ENCODE assay signal across 9 mouse cellular contexts in genomic region chr11:61231329-61231728, GRCm38 (mm10). TPM values are rescaled to one million over a fixed set of nuclear protein-coding genes. Genes with fewer than 3 reads are reported as not detected.
DNase-seq lines count a peak whose midpoint lies in the region; ATAC-seq and TF ChIP-seq lines count a peak whose summit lies in the region.
"Had no signal": no experiment of that assay in that cellular context is flagged by ENCODE, and none has a peak within 500 bp of the region (broad histone marks: within the 10 kb centered on the region; RNA-seq: fewer than 3 reads in every experiment).

No protein-coding gene starts in this region.

- ATAC-seq in embryonic facial prominence, embryonic 14.5 days (ENCODE audit: low read depth), result peak; percentile 79
- no peak for ATAC-seq in heart, embryonic 13.5 days (ENCODE audit: extremely low read depth, insufficient number of reproducible peaks, low FRiP score, low TSS enrichment)
- peak; percentile 57; the same call in 1 of the 2 replicates for ATAC-seq in kidney, embryonic 16.5 days (ENCODE audit: low FRiP score, low TSS enrichment)
- no peak for ATAC-seq in liver, embryonic 14.5 days (ENCODE audit: insufficient read depth)
- ATAC-seq in neural tube, embryonic 12.5 days (ENCODE audit: low FRiP score, low read depth), result 0 out of 2 replicates have a peak, but pooled peaks have one; percentile 21

- H3K4me2 ChIP-seq in embryonic facial prominence, embryonic 14.5 days (ENCODE audit: low read depth, low read length), result peak overlapping the region; percentile 40
- H3K4me2 ChIP-seq in heart, embryonic 13.5 days, result peak overlapping the region; percentile 43
- peak overlapping the region; percentile 31 for H3K4me2 ChIP-seq in kidney, embryonic 16.5 days (replicated peaks; ENCODE audit: low read depth, low read length)
- no peak overlapping the region for H3K4me2 ChIP-seq in liver, embryonic 14.5 days (ENCODE audit: low read depth)
- H3K4me2 ChIP-seq in neural tube, embryonic 12.5 days (replicated peaks), result peak overlapping the region; percentile 13; the same call in 1 of the 2 replicates

- H3K36me3 ChIP-seq in embryonic facial prominence, embryonic 14.5 days (ENCODE audit: control insufficient read depth, insufficient read depth, low read length), result no peaks in the 10 kb centered on the region
- no peaks in the 10 kb centered on the region for H3K36me3 ChIP-seq in heart, embryonic 13.5 days
- H3K36me3 ChIP-seq in kidney, embryonic 16.5 days (ENCODE audit: insufficient read depth, low read length), result no peaks in the 10 kb centered on the region
- no peaks in the 10 kb centered on the region for H3K36me3 ChIP-seq in liver, embryonic 14.5 days (replicated peaks; ENCODE audit: control insufficient read depth, insufficient read depth, low read depth)
- no peaks in the 10 kb centered on the region for H3K36me3 ChIP-seq in neural tube, embryonic 12.5 days
- H3K36me3 ChIP-seq in thymus, adult 2 months (ENCODE audit: control insufficient read depth, insufficient read depth, low read length), result no peaks in the 10 kb centered on the region

- H3K4me3 ChIP-seq in embryonic facial prominence, embryonic 14.5 days (ENCODE audit: low read depth, low read length), result 0 out of 2 replicates have a peak overlapping the region, but pooled peaks have one; percentile 10
- no peak overlapping the region for H3K4me3 ChIP-seq in heart, embryonic 13.5 days
- H3K4me3 ChIP-seq in kidney, embryonic 16.5 days (ENCODE audit: low read length), result no peak overlapping the region
- no peak overlapping the region for H3K4me3 ChIP-seq in liver, embryonic 14.5 days (ENCODE audit: insufficient read depth in 1 of 2, low read depth in 2 of 2, low read length in 2 of 2)
- no peak overlapping the region for H3K4me3 ChIP-seq in neural tube, embryonic 12.5 days
- no peak overlapping the region for H3K4me3 ChIP-seq in thymus, adult 2 months (ENCODE audit: control insufficient read depth, insufficient read depth, low read length)
- H3K4me3 ChIP-seq: erythroblast, embryonic 14.5 days had no signal

- WGBS in embryonic facial prominence, embryonic 14.5 days, result 4% methylated on average over 9 of the region's 9 CpGs
- WGBS in heart, embryonic 13.5 days, result 10% methylated on average over 9 of the region's 9 CpGs
- 12% methylated on average over 9 of the region's 9 CpGs for WGBS in kidney, embryonic 16.5 days
- WGBS in liver, embryonic 14.5 days (ENCODE audit: insufficient replicate concordance), result 9% methylated on average over 9 of the region's 9 CpGs
- WGBS in neural tube, embryonic 12.5 days, result 17% methylated on average over 9 of the region's 9 CpGs
- under 1% methylated on average over 9 of the region's 9 CpGs for WGBS in thymus, adult 2 months

- TF ChIP-seq EP300 in liver, embryonic 14.5 days (IDR thresholded peaks at IDR 0.05; ENCODE audit: low read depth), result no peak

- H3K27me3 ChIP-seq in embryonic facial prominence, embryonic 14.5 days (replicated peaks; ENCODE audit: control insufficient read depth, insufficient read depth, low read length), result no peaks in the 10 kb centered on the region
- peaks cover 4% of the 10 kb centered on the region; the same call in 1 of the 2 replicates for H3K27me3 ChIP-seq in heart, embryonic 13.5 days (replicated peaks)
- H3K27me3 ChIP-seq in kidney, embryonic 16.5 days (ENCODE audit: insufficient read depth, low read length), result 0 out of 2 replicates have a peak, but pooled peaks cover 3% of the 10 kb centered on the region
- no peaks in the 10 kb centered on the region for H3K27me3 ChIP-seq in liver, embryonic 14.5 days (ENCODE audit: control insufficient read depth, insufficient read depth, low read length)
- no peaks in the 10 kb centered on the region for H3K27me3 ChIP-seq in neural tube, embryonic 12.5 days (replicated peaks)
- no peaks in the 10 kb centered on the region for H3K27me3 ChIP-seq in thymus, adult 2 months (ENCODE audit: control insufficient read depth, insufficient read depth, low read length)

- DNase-seq in CD4-positive helper T cell, adult 2 months (ENCODE audit: low read depth, low spot score), result peak; percentile 45
- peak; percentile 37 for DNase-seq in adrenal gland, postnatal 25 days
- DNase-seq in embryonic facial prominence, embryonic 14.5 days (ENCODE audit: low spot score), result peak; percentile 86
- DNase-seq in liver, embryonic 14.5 days (ENCODE audit: low read depth in 3 of 3, low spot score in 3 of 3), result peak in 2 of 3 experiments; percentile 23 to 31
- peak; percentile 53 for DNase-seq in thymus, adult 2 months

- TF ChIP-seq POLR2A in thymus, adult 2 months (IDR thresholded peaks at IDR 0.05; ENCODE audit: control insufficient read depth, extremely low read depth, insufficient read depth, low read length, poor library complexity), result no peak

- H3K9ac ChIP-seq in embryonic facial prominence, embryonic 14.5 days (ENCODE audit: low read depth, low read length), result peak overlapping the region; percentile 22; the same call in 1 of the 2 replicates
- peak overlapping the region; percentile 44 for H3K9ac ChIP-seq in heart, embryonic 13.5 days
- no peak overlapping the region for H3K9ac ChIP-seq in kidney, embryonic 16.5 days (replicated peaks; ENCODE audit: low read length)
- H3K9ac ChIP-seq in liver, embryonic 14.5 days (replicated peaks), result no peak overlapping the region
- 0 out of 2 replicates have a peak overlapping the region, but pooled peaks have one; percentile 40 for H3K9ac ChIP-seq in neural tube, embryonic 12.5 days

- peak; percentile 77 for TF ChIP-seq CTCF in liver, embryonic 14.5 days (IDR thresholded peaks at IDR 0.05; ENCODE audit: low read depth)
- TF ChIP-seq CTCF in thymus, adult 2 months (IDR thresholded peaks at IDR 0.05; ENCODE audit: borderline replicate concordance, control insufficient read depth, extremely low read depth, insufficient read depth, low read length, poor library complexity), result no peak

- H3K27ac ChIP-seq in embryonic facial prominence, embryonic 14.5 days (replicated peaks; ENCODE audit: low read depth, low read length), result no peak overlapping the region
- H3K27ac ChIP-seq in heart, embryonic 13.5 days (replicated peaks), result no peak overlapping the region
- no peak overlapping the region for H3K27ac ChIP-seq in kidney, embryonic 16.5 days (ENCODE audit: low read length)
- no peak overlapping the region for H3K27ac ChIP-seq in liver, embryonic 14.5 days
- H3K27ac ChIP-seq in neural tube, embryonic 12.5 days, result no peak overlapping the region
- H3K27ac ChIP-seq in thymus, adult 2 months (ENCODE audit: control insufficient read depth, insufficient read depth, low read length), result no peak overlapping the region

- H3K9me3 ChIP-seq in embryonic facial prominence, embryonic 14.5 days (ENCODE audit: control insufficient read depth, low read length), result no peaks in the 10 kb centered on the region
- no peaks in the 10 kb centered on the region for H3K9me3 ChIP-seq in heart, embryonic 13.5 days
- no peaks in the 10 kb centered on the region for H3K9me3 ChIP-seq in kidney, embryonic 16.5 days (ENCODE audit: low read length)
- H3K9me3 ChIP-seq in liver, embryonic 14.5 days (ENCODE audit: control insufficient read depth, low read length), result no peaks in the 10 kb centered on the region
- no peaks in the 10 kb centered on the region for H3K9me3 ChIP-seq in neural tube, embryonic 12.5 days

- peaks cover 6% of the 10 kb centered on the region; the same call in 1 of the 2 replicates for H3K4me1 ChIP-seq in embryonic facial prominence, embryonic 14.5 days (ENCODE audit: control insufficient read depth, insufficient read depth, low read length)
- H3K4me1 ChIP-seq in heart, embryonic 13.5 days, result peaks cover 24% of the 10 kb centered on the region
- 0 out of 2 replicates have a peak, but pooled peaks cover 4% of the 10 kb centered on the region for H3K4me1 ChIP-seq in kidney, embryonic 16.5 days (ENCODE audit: insufficient read depth, low read length)
- peaks cover 0 to 14% of the 10 kb centered on the region in 2 experiments; a peak in 2 of 4 replicates for H3K4me1 ChIP-seq in liver, embryonic 14.5 days (replicated peaks; ENCODE audit: control insufficient read depth in 2 of 2, insufficient read depth in 2 of 2, low read length in 1 of 2)
- H3K4me1 ChIP-seq in neural tube, embryonic 12.5 days, result peaks cover 6% of the 10 kb centered on the region; the same call in 1 of the 2 replicates
- H3K4me1 ChIP-seq in thymus, adult 2 months (replicated peaks; ENCODE audit: control insufficient read depth, insufficient read depth, low read length), result no peaks in the 10 kb centered on the region; the same call in 1 of the 2 replicates

RNA-seq across cellular contexts. Expression of gene Aldh3a1, which starts 24.0 kb away (rescaled TPM):
- 0.88 and 1.1 TPM in 2 replicates for total RNA-seq in adrenal gland, postnatal 25 days (2021)
- polyA plus RNA-seq in embryonic facial prominence, embryonic 14.5 days (2014; fragmentation: Nextera tagmentation; extraction: Ambion mirVana), result 1.7 and 2.5 TPM in 2 replicates
- 0.08 and 0.17 TPM in 2 replicates for polyA plus RNA-seq in heart, embryonic 13.5 days (2015; fragmentation: Nextera tagmentation; extraction: Ambion mirVana)
- not detected in 2 replicates for polyA plus RNA-seq in kidney, embryonic 16.5 days (2015; fragmentation: Nextera tagmentation; extraction: Ambion mirVana)
- polyA plus RNA-seq in liver, embryonic 14.5 days (2012; rRNA removed), result 0.02 TPM in 1 of 2 replicates, not detected in the other
- 0.09 and 0.25 TPM in 2 replicates for polyA plus RNA-seq in liver, embryonic 14.5 days (2014; fragmentation: Nextera tagmentation; extraction: Ambion mirVana)
- not detected in 2 replicates for polyA plus RNA-seq in neural tube, embryonic 12.5 days (2016; fragmentation: Nextera tagmentation; extraction: Ambion mirVana)
- 1.4 and 1.6 TPM in 2 replicates for polyA plus RNA-seq in thymus, adult 2 months (2012; rRNA removed)
- polyA plus RNA-seq: erythroblast, embryonic 14.5 days had no signal

RNA-seq across cellular contexts. Expression of gene Aldh3a2, which starts 35.9 kb away (rescaled TPM):
- total RNA-seq in adrenal gland, postnatal 25 days (2021), result 54.9 and 69.0 TPM in 2 replicates
- polyA plus RNA-seq in embryonic facial prominence, embryonic 14.5 days (2014; fragmentation: Nextera tagmentation; extraction: Ambion mirVana), result 36.4 and 37.4 TPM in 2 replicates
- 26.0 and 26.9 TPM in 2 replicates for polyA plus RNA-seq in heart, embryonic 13.5 days (2015; fragmentation: Nextera tagmentation; extraction: Ambion mirVana)
- polyA plus RNA-seq in kidney, embryonic 16.5 days (2015; fragmentation: Nextera tagmentation; extraction: Ambion mirVana), result 40.7 and 42.1 TPM in 2 replicates
- polyA plus RNA-seq in liver, embryonic 14.5 days (2012; rRNA removed), result 19.0 and 22.9 TPM in 2 replicates
- polyA plus RNA-seq in liver, embryonic 14.5 days (2014; fragmentation: Nextera tagmentation; extraction: Ambion mirVana), result 28.0 and 30.2 TPM in 2 replicates
- polyA plus RNA-seq in neural tube, embryonic 12.5 days (2016; fragmentation: Nextera tagmentation; extraction: Ambion mirVana), result 23.0 and 26.5 TPM in 2 replicates
- polyA plus RNA-seq in thymus, adult 2 months (2012; rRNA removed), result 89.9 and 92.7 TPM in 2 replicates
- polyA plus RNA-seq: erythroblast, embryonic 14.5 days had no signal

RNA-seq across cellular contexts. Expression of gene Usp22, which starts 56.5 kb away (rescaled TPM):
- total RNA-seq in adrenal gland, postnatal 25 days (2021), result 68.9 and 103 TPM in 2 replicates
- polyA plus RNA-seq in embryonic facial prominence, embryonic 14.5 days (2014; fragmentation: Nextera tagmentation; extraction: Ambion mirVana), result 149 and 174 TPM in 2 replicates
- 69.9 and 76.1 TPM in 2 replicates for polyA plus RNA-seq in heart, embryonic 13.5 days (2015; fragmentation: Nextera tagmentation; extraction: Ambion mirVana)
- polyA plus RNA-seq in kidney, embryonic 16.5 days (2015; fragmentation: Nextera tagmentation; extraction: Ambion mirVana), result 137 and 144 TPM in 2 replicates
- polyA plus RNA-seq in liver, embryonic 14.5 days (2012; rRNA removed), result 7.4 and 8.2 TPM in 2 replicates
- 12.8 and 13.6 TPM in 2 replicates for polyA plus RNA-seq in liver, embryonic 14.5 days (2014; fragmentation: Nextera tagmentation; extraction: Ambion mirVana)
- 346 and 373 TPM in 2 replicates for polyA plus RNA-seq in neural tube, embryonic 12.5 days (2016; fragmentation: Nextera tagmentation; extraction: Ambion mirVana)
- 57.5 and 68.6 TPM in 2 replicates for polyA plus RNA-seq in thymus, adult 2 months (2012; rRNA removed)

Comparison
In these comparisons a context has a peak if more than half of its experiments do, and no peak if none do; other contexts are left out.
1. DNase-seq: peak in every context shown above with its lines; median percentile 86 in embryonic facial prominence, embryonic 14.5 days; 53 in thymus, adult 2 months; 45 in CD4-positive helper T cell, adult 2 months; 37 in adrenal gland, postnatal 25 days; 27 in liver, embryonic 14.5 days.
2. ATAC-seq: peak in embryonic facial prominence, embryonic 14.5 days (single experiment), kidney, embryonic 16.5 days (single experiment) and neural tube, embryonic 12.5 days (single experiment); none in heart, embryonic 13.5 days (single experiment) and liver, embryonic 14.5 days (single experiment).
3. H3K9ac ChIP-seq: peak in embryonic facial prominence, embryonic 14.5 days (single experiment), heart, embryonic 13.5 days (single experiment) and neural tube, embryonic 12.5 days (single experiment); none in kidney, embryonic 16.5 days (single experiment) and liver, embryonic 14.5 days (single experiment).